Comparison of ENCODE assay signal across 10 mouse cellular contexts in the genomic region with DNA sequence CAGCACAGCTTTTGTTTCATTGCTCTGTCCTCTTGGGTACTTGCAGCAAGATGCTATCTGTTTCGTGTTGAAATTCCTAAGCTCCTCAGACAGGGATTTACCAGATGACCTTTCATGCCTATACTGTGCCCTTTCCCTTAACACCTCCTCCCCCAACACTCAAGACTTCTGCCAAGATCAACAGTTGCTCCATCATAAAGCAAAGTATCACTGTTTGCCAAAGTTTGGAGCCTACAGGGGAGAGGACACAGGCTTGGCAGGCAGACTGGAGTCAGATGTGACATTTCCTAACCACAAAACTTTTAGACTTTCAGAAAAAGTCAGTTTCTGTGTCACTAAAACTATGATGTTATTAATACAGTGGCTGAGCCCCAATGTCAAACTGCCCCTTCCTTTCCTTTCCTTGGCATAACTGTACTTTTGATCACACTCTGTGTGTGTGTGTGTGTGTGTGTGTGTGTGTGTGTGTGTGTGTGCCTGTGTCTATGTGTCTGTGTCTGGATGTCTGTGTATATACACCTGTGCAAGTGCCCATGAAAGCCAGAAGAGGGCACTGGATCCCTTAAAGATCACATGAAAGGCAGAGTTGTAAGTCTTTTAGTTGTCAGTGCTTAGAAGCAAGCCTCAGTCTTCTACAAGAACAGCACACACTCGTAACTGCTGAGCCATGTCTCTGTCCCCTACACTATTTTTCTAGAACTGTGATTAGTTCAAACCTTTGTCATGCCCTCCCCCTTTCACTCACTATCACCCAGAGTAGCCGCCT.
DNase-seq lines count a peak whose midpoint lies in the region; ATAC-seq and TF ChIP-seq lines count a peak whose summit lies in the region.
"Had no signal": no experiment of that assay in that cellular context is flagged by ENCODE, and none has a peak within 500 bp of the region (broad histone marks: within the 10 kb centered on the region; RNA-seq: fewer than 3 reads in every experiment).

No protein-coding gene starts in this region.

- intact Hi-C loops in heart, postnatal 25 days (cut with DNase I) = no loop called here

- H3K27ac ChIP-seq in midbrain, postnatal 0 days (ENCODE audit: low read depth, low read length) = no peak overlapping the region
- H3K27ac ChIP-seq in midbrain, embryonic 14.5 days (replicated peaks; ENCODE audit: low read depth, low read length) = no peak overlapping the region
- H3K27ac ChIP-seq in liver, embryonic 16.5 days (ENCODE audit: low read length) = no peak overlapping the region
- H3K27ac ChIP-seq in stomach, postnatal 0 days (replicated peaks) = no peak overlapping the region
- H3K27ac ChIP-seq: neural tube, embryonic 12.5 days had no signal

- peak; percentile 60 for TF ChIP-seq CTCF in midbrain, postnatal 0 days (IDR thresholded peaks at IDR 0.05)
- TF ChIP-seq CTCF in stomach, postnatal 0 days (IDR thresholded peaks at IDR 0.05; ENCODE audit: low read depth) = peak; percentile 60

- peaks cover 5% of the 10 kb centered on the region; the same call in 1 of the 2 replicates for H3K4me1 ChIP-seq in midbrain, postnatal 0 days (ENCODE audit: insufficient read depth, low read length)
- peaks cover 32% of the 10 kb centered on the region for H3K4me1 ChIP-seq in midbrain, embryonic 14.5 days (ENCODE audit: control insufficient read depth, insufficient read depth, low read length)
- no peaks in the 10 kb centered on the region for H3K4me1 ChIP-seq in liver, embryonic 16.5 days (ENCODE audit: control insufficient read depth, low read depth, low read length)
- H3K4me1 ChIP-seq in stomach, postnatal 0 days (replicated peaks; ENCODE audit: control insufficient read depth, insufficient read depth) = no peaks in the 10 kb centered on the region

- DNase-seq in heart, adult 18-20 months = peak; percentile 20 to 37
- no peak for DNase-seq in heart, postnatal 25 days (ENCODE audit: low spot score)
- DNase-seq in midbrain, postnatal 0 days (ENCODE audit: low spot score) = peak; percentile 24
- no peak for DNase-seq in midbrain, embryonic 14.5 days
- DNase-seq in stomach, postnatal 0 days (ENCODE audit: low spot score) = peak; percentile 20
- DNase-seq in cerebellum, adult 8-10 months = no peak
- DNase-seq: spleen, adult 18-20 months had no signal

- WGBS in midbrain, postnatal 0 days = 69% methylated on average over 3 of the region's 3 CpGs
- 51% methylated on average over 3 of the region's 3 CpGs for WGBS in midbrain, embryonic 14.5 days
- 44% methylated on average over 3 of the region's 3 CpGs for WGBS in liver, embryonic 16.5 days (ENCODE audit: insufficient replicate concordance)
- 58% methylated on average over 3 of the region's 3 CpGs for WGBS in stomach, postnatal 0 days

- no peak for ATAC-seq in midbrain, postnatal 0 days (ENCODE audit: low FRiP score)
- ATAC-seq in midbrain, embryonic 14.5 days (ENCODE audit: low FRiP score, low TSS enrichment) = no peak
- peak; percentile 76 for ATAC-seq in liver, embryonic 16.5 days (ENCODE audit: low read depth)
- no peak for ATAC-seq in stomach, postnatal 0 days (ENCODE audit: low FRiP score, low TSS enrichment)
- no peak for ATAC-seq in CD4-positive, CD25-positive, alpha-beta regulatory T cell, adult 4 months

- H3K4me3 ChIP-seq in midbrain, postnatal 0 days (ENCODE audit: low read depth, low read length) = no peak overlapping the region
- H3K4me3 ChIP-seq in midbrain, embryonic 14.5 days (replicated peaks; ENCODE audit: low read depth, low read length) = no peak overlapping the region
- no peak overlapping the region for H3K4me3 ChIP-seq in liver, embryonic 16.5 days (ENCODE audit: low read depth, low read length)
- H3K4me3 ChIP-seq in stomach, postnatal 0 days (ENCODE audit: low read depth, low read length) = no peak overlapping the region
- H3K4me3 ChIP-seq: neural tube, embryonic 12.5 days had no signal

- no peak overlapping the region for H3K9ac ChIP-seq in midbrain, postnatal 0 days (replicated peaks; ENCODE audit: low read length, poor library complexity, severe bottlenecking)
- no peak overlapping the region for H3K9ac ChIP-seq in midbrain, embryonic 14.5 days (replicated peaks; ENCODE audit: low read length)
- H3K9ac ChIP-seq in liver, embryonic 16.5 days (ENCODE audit: low read depth, low read length) = no peak overlapping the region
- no peak overlapping the region for H3K9ac ChIP-seq in stomach, postnatal 0 days (ENCODE audit: low read length)
- H3K9ac ChIP-seq: neural tube, embryonic 12.5 days had no signal

- TF ChIP-seq EP300 in stomach, postnatal 0 days (optimal IDR thresholded peaks at IDR 0.05) = no peak

- H3K36me3 ChIP-seq in midbrain, postnatal 0 days (ENCODE audit: insufficient read depth, low read length) = no peaks in the 10 kb centered on the region
- no peaks in the 10 kb centered on the region for H3K36me3 ChIP-seq in midbrain, embryonic 14.5 days (ENCODE audit: control insufficient read depth, insufficient read depth, low read length)
- no peaks in the 10 kb centered on the region for H3K36me3 ChIP-seq in liver, embryonic 16.5 days (ENCODE audit: control insufficient read depth, insufficient read depth)
- no peaks in the 10 kb centered on the region for H3K36me3 ChIP-seq in stomach, postnatal 0 days (ENCODE audit: control insufficient read depth, insufficient read depth, low read length)
- H3K36me3 ChIP-seq: neural tube, embryonic 12.5 days had no signal

- H3K27me3 ChIP-seq in midbrain, postnatal 0 days (ENCODE audit: insufficient read depth, low read length) = no peaks in the 10 kb centered on the region
- no peaks in the 10 kb centered on the region for H3K27me3 ChIP-seq in midbrain, embryonic 14.5 days (ENCODE audit: control insufficient read depth, insufficient read depth, low read length)
- no peaks in the 10 kb centered on the region for H3K27me3 ChIP-seq in liver, embryonic 16.5 days (ENCODE audit: control insufficient read depth, insufficient read depth, low read depth, low read length)
- no peaks in the 10 kb centered on the region for H3K27me3 ChIP-seq in stomach, postnatal 0 days (ENCODE audit: control insufficient read depth, insufficient read depth, low read length)
- H3K27me3 ChIP-seq: neural tube, embryonic 12.5 days had no signal

- H3K4me2 ChIP-seq in midbrain, postnatal 0 days (ENCODE audit: low read depth, low read length, poor library complexity, severe bottlenecking) = no peak overlapping the region
- no peak overlapping the region for H3K4me2 ChIP-seq in midbrain, embryonic 14.5 days (ENCODE audit: low read length)
- no peak overlapping the region for H3K4me2 ChIP-seq in liver, embryonic 16.5 days (ENCODE audit: low read depth, low read length)
- H3K4me2 ChIP-seq in stomach, postnatal 0 days (replicated peaks; ENCODE audit: low read depth) = no peak overlapping the region
- H3K4me2 ChIP-seq: neural tube, embryonic 12.5 days had no signal

- H3K9me3 ChIP-seq in midbrain, postnatal 0 days (ENCODE audit: low read length) = no peaks in the 10 kb centered on the region
- H3K9me3 ChIP-seq in midbrain, embryonic 14.5 days (ENCODE audit: control insufficient read depth, low read length) = no peaks in the 10 kb centered on the region
- H3K9me3 ChIP-seq in liver, embryonic 16.5 days (replicated peaks; ENCODE audit: control insufficient read depth, low read length) = no peaks in the 10 kb centered on the region
- no peaks in the 10 kb centered on the region for H3K9me3 ChIP-seq in stomach, postnatal 0 days (ENCODE audit: control insufficient read depth, low read length)
- H3K9me3 ChIP-seq: neural tube, embryonic 12.5 days had no signal

Comparison
In these comparisons a context has a peak if more than half of its experiments do, and no peak if none do; other contexts are left out.
1. DNase-seq: peak in heart, adult 18-20 months (2 of 2), midbrain, postnatal 0 days (single experiment) and stomach, postnatal 0 days (single experiment); none in heart, postnatal 25 days (single experiment), midbrain, embryonic 14.5 days (single experiment) and cerebellum, adult 8-10 months (single experiment).